Mouse (Mus musculus): ENCODE measurements around the gene D230025D16Rik.

The D230025D16Rik gene

DNA sequence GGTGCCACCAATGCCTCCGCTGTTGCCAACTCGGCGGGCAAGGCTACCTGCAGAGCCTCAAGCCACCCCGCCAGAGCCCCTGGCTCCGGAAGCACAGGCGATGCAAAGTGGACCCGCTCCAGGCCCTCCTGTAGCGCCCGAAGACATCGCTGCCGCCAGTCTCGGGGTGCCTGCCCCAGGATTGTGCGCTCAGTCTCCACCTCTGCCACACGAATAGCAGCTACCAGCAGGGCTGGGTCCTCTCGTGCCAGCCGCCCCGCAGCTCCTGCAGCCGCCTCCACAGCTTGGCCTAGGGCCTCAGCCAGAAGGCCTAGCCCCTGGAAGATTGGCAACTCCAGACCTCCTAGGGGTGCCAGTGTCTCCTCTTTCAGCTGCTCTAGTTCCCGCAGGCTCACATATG is 68.5 kb downstream of the D230025D16Rik start:
- DNase-seq, result peak; percentile 86 to 87

DNA sequence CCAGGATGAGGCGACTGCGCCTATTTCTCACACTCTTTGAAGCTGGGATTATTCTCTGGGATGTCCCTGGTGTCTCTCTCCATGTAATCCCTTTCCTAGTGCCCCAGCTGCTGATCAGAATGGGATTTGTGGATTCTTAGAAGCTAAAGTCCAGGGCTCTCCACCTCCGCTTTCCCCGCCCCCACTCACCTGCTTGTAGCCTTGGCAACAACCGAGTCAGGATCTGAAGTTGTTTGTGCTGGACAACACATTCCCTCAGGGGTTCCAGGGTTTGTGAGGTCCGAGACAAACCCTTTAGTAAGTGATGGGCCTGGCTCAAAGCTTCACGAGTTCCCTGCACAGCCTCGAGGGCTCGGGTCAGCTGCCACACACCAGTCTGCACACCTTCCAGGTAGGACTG is 69.8 kb downstream of the D230025D16Rik start:
- DNase-seq, result no peak

DNA sequence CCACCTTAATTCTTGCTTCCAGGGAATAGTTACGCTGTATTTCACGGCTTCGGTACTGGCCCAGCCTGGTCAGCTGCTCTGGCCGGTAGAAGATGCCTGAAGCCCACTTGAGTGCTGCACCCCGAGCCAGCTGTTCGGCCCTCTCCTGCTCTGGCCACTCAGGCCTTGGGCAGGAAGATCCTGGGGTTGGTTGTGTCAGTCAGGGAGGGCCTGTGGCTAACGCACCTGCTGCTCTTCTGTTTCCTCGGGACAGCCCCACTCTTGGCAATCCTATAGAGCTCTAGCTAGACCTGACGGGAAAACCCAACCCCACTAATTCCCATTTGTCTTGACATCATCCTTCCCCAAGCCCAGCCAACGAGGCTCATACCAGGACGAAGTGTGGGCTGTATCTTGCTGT is 70.3 kb downstream of the D230025D16Rik start:
- no peak for DNase-seq

DNA sequence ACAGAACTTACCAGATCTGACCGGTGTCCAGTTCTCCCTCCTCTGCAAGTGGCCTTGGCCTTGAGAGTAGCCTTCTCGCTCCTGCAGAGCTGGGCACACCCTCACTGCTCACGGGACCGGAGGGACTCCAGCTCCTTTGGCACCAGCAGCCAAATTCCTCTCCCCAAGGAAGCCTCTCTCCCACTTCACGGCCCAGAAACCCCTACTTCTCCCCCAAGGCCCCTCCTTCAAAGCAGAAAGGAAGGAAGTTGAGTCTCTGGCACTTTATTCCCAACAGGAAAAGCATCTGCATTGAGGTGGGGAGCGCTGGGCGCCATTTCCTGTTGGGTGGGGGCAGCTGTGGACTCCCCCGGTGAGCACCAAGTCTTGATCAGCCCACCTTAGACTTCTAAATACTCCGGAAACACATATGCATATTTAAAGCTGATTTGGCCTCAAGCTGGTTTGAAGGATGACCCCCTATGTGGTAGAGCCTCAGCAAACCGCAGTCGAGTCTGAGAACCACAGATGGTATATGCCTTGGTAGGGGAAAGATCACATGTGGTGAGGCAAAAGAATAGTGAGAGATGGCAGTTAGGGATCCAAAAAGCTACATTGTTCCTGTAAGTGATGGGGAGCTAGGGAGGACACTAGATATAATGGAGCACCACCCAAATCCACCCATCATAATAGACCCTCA is 71.1 kb downstream of the D230025D16Rik start, which contains the start of gene Exoc3l:
Gene Exoc3l (minus strand): TSS at position 207 of the 679 bp plus-strand sequence.
- no peak for DNase-seq

DNA sequence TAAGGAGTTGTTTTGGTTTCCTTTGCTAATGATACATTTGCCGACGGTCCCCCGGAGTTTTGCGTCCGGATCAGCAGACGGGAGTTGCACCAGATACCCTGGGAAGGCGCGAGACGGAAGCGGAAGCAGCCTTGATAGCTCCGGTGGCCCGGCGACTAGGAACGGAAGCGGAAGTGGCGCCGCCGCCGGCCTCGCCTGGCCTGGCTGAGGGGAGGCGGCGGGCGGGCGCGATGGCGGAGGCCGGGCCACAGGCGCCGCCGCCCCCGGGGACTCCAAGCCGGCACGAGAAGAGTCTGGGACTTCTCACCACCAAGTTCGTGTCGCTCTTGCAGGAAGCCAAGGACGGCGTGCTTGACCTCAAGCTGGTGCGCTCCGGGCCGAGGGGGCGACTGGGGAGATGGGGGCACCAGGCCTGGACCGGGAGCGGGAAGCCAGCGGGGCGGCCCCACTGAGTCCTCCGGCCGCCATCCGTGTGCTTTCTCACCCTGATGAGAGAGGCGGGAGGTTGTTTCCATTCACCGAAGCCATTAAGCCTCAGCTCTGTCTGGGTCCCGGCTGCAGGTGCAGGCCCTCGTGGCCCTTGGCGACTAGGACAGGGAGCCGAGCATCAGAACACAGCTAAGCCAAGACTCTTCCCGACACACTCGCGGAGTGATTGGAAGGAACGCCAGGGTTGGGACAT is 72.7 kb downstream of the D230025D16Rik start, which contains the start of gene E2f4:
Gene E2f4 (plus strand): TSS at position 153 of the 682 bp plus-strand sequence.
- peak; percentile 91 to 95 for DNase-seq

DNA sequence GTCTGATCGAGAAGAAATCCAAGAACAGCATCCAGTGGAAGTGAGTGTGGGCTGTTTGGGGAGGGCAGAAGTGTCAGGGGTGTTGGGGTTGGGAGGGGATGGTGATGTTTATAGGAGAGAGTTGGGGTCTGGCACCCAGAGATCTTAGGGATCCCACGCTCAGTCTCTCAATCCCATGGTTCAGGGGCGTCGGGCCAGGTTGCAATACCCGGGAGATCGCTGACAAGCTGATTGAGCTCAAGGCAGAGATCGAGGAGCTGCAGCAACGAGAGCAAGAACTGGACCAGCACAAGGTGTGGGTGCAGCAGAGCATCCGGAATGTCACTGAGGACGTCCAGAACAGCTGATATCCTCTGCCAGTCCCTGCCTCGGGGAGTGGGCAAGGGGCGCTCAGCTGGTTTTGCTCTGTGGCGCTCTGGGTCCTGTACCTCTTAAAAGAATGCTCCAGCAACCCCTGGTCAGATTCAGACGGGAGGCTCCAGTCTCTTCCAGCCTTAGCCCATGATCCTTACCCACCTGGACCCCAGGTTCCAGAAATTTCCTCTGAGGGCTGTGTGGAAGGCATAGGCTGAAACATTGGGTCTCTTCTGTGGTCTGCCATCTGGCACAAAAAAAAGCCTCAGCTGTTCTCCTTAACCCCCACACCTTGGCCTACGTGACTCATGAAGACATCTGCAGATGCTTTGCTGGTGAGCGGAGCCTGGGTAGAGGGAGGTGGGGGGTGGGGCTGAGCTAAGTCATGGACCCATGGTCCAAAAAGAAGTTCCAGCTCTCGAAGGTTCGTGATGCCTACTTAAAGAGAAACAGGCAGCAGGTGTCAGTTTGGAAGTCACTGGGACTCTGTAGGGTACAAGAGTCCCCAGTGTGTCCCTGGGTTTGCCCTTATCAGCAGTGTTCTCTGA is 73.7 kb downstream of the D230025D16Rik start:
- no peak for DNase-seq

DNA sequence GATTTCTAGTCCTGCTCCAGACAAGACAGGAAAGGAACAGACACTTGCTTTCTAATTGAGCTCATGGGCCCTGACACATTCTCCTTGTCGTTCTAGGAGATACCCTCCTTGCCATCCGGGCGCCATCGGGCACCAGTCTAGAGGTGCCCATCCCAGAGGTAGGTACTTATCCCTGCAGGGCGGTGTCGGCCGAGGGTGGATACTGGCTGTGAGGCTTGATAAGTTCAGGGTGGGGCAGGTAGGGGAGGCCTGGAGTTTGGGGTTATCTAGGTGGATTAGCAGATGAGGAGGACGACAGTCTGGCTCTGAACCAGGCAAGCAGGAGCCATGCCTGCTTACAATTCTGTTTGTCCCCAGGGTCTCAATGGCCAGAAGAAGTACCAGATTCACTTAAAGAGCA is 75.0 kb downstream of the D230025D16Rik start:
- no peak for DNase-seq

All from cerebellum, postnatal 25 days (tissue).